Mouse (Mus musculus) gastrocnemius, postnatal 14 days (tissue): ENCODE measurements around the gene Wdr70. TPM values are rescaled to one million over a fixed set of nuclear protein-coding genes. Genes with fewer than 3 reads are reported as not detected.

Source experiments
- DNase-seq: peaks from one replicate; pipeline ENCODE4 v3.0.0; 2021; ENCODE audit warnings: mixed read lengths
- intact Hi-C: fragments of 180-260 bp; cut with DNase I; formaldehyde crosslinking; loops from one replicate; pipeline ENCODE4 v1.15.1; 2025; ENCODE audit warnings: low total_unique reads
- total RNA-seq, 2 experiments: library from RNA; stranded (reverse); gene quantifications; 2 replicates each; pipeline ENCODE4 v1.2.3; 2021

Wdr70 gene
- total RNA-seq, 2 experiments from 2014 or later, result 24.5 to 25.7 TPM

DNA sequence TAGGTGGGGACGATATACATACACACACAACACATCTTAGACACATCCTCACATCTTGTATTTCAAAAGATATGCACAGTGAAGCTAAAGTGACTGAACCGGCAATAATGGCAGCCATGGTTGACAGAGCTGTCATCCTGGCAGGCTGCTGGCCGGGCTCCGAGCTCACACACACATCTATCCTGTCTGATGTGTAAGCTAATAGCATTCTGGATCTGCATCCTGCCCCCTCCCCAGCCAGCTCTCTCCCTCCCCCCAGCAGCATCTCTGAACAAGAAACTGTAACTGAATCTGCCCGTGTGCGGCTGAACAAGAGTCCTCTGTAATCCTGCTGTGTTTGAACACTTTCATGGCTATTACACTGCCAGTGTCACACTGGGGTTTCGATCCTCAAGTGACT lies 219.1 kb downstream of the Wdr70 start:
- intact Hi-C loops, result no loop called here
- DNase-seq, result no peak

DNA sequence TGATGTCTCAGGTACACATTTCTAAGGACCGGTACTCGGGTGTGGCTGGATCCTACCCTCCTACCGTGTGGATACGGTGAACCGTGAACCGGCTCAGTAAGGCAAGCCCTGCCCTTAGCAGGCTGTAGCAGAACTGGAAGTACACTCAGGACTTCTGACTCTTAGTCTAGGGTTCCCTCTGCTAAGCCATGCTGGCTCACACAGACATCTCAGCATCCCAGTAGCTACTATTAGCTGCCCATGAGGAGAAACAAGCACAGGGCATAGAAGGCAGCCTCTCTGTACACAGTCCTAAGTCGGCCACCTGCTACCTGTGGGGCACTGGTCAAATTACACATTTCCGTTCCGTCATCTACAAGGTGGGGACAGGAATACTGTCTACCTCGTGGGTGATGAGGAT lies 220.1 kb downstream of the Wdr70 start:
- DNase-seq, result no peak
- intact Hi-C loops, result no loop called here

DNA sequence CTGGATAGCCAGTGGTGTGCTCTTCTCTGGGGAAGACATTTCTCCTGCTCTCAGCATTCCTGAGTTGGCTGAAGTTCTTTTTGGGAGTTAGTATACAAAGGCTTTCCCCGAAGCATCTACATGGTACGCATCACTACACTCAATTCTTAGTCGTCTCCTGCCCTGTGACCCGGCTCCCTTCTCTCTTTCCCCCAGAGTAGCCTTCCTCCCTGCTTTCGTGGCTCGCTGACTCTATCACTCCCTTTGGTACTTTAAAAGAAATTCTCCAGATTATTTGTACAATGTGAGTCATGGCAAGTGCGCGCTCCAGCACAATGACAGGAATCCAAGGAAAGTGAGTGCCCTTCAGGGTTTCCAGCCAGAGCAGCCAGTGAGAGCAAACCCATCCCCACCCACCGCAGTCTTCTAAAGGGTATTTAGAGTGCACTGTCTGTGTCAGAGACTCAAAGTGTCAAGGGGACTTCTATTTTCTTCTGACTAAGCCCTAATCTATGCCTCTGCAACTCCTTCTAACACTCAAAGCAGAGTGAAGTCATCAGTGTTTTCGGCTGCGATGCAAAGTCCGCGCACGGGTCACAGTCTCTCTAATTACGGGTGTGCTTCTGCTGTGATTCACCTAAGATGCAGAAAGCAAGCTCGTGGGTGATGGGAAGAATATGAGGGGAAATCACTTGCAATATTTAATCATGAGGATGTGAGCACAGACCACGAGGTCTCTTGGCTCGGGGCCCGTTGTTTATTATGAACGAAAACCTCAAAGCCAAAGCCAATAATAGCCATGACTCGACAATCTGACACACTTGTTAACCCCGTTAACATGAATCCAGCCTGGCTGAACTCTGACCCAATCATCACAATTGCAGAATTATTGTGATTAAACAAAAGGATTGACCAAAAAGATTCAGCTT lies 221.2 kb downstream of the Wdr70 start:
- DNase-seq, result no peak
- intact Hi-C loops, result no loop called here

DNA sequence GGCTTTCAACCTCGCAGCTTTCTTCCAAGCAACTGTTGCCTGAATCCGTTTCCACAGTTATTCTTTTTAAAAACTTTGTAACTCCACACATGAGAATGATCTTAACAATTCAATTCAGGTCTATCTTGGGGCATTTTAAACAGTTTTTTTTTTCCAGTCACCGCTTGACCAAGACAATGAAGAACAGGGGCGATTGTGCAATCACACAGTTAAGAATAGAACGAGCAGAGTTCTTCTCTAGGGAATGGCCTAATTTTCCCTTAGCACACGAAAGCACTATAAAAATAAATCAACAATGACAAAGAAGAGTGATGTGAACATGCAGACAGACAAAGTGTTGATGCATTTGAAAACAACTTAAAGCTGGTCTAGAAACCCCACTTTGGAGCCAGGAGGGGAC lies 223.1 kb downstream of the Wdr70 start:
- DNase-seq, result no peak
- intact Hi-C loops, result no loop called here

DNA sequence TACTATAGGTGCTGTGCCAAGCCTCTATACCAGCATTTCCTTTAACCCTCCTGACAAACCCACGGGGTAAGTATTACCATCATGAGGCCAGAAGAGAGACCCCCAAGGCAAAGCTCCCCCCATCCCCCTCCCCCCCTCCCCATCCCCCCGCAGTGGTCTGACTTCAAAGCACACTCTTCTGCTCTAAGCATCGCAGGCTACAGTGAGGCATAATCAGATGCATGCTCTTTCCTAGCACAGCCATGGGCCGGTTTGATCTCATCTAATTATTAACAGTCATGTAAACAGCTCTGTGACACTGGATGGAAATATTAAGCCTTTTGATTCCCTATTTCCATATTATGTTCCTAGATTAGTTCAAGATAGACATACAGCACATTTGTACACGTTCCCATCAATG lies 226.5 kb downstream of the Wdr70 start:
- intact Hi-C loops, result no loop called here
- no peak for DNase-seq

DNA sequence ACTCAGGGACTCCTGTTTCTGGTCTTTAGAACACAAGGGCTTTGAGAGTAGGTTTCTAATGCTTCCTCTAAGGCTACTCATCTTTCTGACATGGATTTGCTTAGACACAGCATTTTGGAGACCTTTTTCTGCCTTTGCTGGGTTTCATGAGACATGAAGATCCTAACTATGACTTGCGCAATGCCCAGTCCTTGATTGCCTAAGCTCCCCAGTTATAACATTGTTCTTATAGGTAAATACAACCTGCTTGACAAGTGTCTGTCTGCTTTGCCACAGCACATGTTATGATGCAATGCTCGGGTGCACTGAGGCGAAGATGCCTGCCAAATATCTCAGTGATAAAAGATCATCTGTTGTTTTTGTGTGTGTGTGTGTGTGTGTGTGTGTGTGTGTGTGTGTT lies 233.7 kb downstream of the Wdr70 start:
- DNase-seq, result no peak
- intact Hi-C loops, result no loop called here

DNA sequence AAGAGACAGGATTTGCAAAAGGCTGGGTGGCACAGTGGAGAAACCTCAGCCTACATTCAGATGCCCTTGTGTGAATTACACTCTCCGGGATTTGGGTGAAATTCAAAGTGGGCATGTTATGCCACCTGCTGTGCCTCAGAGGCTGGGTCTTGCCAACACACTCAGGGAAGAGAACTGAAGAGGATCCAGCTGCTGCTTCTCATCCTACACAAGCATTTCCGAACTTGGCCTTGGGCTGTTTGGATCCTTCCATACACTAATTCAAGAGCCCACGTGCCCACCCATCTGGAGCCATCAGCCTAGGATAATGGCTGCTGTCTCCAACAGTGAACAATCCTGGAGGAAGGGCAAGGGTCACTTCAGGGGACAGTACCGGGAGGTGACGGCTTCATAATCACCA lies 235.7 kb downstream of the Wdr70 start:
- intact Hi-C loops, result no loop called here
- DNase-seq, result no peak

DNA sequence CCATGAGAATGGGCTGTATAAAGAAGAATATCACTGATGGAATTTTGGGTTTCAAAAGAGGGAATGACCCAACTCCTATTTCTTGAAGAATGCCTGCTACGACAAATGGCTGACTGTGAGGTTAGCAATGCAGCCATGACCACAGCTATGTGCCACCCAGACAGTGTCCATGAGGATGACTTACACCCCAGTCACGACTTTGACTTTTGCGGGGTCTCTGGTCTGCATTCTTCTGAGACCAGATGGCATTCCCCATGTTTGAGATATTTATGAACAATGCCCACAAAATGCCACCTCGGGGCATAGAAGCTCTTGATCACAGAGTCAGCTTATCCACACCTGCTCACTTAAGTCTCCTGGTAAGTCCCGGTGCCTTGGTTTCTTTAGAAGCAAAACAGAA lies 236.1 kb downstream of the Wdr70 start:
- DNase-seq, result no peak
- intact Hi-C loops, result no loop called here

DNA sequence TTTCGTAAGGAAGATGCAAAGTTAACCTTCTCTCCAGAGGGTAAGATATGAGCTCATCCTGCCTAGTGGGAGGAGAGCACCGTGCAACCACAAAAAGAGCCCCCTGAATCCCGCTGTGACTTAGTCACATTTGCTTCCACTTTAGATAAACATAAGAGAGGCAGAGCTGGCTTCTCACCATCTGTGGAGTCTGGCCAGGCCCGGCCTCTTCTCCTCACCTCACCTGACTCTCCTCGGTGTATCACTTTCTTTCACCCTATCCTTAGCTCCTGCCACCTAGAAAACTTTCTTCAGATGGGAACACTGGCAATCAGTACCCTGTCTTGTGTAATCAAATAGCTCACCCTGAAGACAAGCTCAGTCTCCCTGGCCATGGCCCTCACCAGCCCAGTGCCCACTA lies 240.2 kb downstream of the Wdr70 start:
- no peak for DNase-seq
- intact Hi-C loops, result no loop called here

DNA sequence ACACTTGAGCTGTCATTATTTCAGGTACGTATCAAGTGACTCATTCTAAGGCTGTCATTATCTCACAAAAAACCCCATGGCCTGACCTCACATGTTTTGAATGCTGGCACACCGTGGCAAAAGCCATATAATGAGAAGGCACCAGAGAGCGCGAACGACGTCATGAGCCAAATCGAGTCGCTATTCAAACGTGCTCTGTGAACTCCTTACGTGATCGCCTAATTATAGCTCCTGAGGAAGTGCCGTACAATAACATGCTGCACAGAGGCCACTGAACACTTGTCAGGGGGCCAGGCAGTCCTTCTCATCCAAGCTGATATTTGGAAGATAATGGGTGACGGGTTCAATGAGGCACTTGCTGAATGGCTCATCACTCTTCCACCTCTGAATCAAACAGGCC lies 241.6 kb downstream of the Wdr70 start:
- intact Hi-C loops, result no loop called here
- DNase-seq, result no peak

DNA sequence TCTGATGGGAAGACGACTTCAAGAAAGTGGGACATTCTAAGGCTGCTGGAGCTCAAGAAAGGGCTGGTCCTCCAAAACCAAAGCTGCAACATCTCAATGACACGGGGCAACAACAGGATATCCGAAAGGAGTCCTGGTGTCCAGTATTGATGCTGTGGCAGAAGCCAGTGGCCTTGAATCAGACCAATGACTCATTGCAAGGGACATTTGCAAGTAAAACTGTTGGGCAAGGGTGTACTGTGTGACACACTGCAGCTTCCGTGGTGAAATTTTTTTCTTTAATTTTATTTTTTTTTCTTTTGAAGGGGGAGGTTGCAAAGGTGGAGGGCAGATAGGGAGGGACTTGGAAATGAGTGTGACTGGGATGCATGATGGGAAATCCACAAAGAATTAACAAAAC lies 256.6 kb downstream of the Wdr70 start:
- DNase-seq, result no peak
- intact Hi-C loops, result no loop called here

DNA sequence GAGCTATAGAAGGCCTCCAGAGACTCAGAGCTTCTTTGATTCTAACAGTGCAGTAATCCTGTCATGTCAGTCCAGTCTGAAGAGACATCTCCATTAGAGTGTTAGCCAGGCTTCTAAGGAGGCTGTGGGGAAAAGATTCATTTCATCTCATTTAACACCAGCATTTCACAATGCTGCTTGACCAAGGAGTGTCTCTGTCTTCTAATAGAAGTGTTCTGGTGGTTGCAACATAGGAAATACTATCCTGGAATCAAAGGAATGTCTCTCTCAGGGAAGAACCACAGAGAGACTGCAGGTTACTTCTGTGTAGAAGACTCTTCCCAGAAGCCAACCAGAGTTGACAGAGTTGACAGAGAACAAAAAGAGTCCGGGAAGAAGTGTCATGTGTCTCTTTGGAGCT lies 257.3 kb downstream of the Wdr70 start:
- no peak for DNase-seq

DNA sequence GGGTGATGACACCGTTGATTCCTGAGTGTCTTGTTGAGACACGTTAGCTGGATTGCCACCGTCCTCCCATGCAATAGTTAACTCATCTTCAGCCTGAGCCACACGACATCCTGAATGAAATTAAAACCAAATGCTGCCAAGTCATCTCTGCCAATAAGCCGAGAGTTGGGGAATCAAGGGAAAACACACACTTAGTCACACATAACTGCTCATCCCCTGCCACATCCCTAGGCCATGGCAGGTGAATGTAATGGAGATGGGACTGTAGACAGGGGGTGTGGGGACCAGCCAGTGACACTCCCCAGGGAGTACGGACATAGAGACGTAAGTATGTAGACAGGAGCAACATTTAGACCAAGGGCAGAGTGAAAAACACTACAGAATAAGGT lies 260.1 kb downstream of the Wdr70 start:
- no peak for DNase-seq
- intact Hi-C loops, result no loop called here

More for the DNA sequence above, 257.3 kb downstream of the Wdr70 start:
- intact Hi-C loops, result no loop called here

DNA sequence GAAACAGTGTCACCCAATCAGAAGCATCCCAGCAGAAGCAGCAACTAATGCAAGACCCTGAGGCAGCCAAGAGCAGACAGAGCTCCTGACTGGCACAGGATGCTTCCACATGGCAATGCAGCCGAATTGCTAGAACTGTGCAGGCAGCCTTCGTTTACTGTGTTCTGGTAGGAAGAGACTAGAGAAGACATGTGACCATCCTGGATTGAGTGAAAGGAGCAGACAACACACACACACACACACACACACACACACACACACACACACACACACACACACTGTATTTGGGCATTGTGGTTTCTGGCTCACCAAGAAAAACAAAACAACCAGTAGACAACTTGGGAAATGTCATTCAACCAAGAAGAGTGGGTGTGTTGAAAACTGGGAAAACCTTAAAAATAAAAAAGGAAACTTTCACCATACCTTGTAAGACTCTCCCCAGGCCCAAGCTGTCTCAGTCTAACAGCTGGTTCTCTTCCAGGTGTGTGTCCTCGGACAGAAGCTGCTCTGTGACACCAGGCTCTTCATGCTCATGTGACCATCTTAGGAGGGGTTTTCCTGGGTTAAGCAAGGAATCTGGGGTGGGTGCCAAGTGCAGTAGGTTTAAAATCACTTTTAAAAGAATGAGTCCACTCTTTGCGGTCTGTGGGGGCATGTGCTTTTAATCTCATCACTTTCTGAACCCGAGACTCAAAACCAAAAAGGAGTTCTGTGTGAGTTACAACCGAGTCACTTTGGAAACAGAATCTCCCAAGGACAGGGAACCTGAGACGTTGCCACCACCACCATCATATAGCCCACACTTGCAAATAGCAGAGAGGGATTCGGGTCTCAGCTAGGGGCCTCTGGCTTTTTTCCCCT lies 260.7 kb downstream of the Wdr70 start:
- DNase-seq, result no peak
- intact Hi-C loops, result no loop called here

DNA sequence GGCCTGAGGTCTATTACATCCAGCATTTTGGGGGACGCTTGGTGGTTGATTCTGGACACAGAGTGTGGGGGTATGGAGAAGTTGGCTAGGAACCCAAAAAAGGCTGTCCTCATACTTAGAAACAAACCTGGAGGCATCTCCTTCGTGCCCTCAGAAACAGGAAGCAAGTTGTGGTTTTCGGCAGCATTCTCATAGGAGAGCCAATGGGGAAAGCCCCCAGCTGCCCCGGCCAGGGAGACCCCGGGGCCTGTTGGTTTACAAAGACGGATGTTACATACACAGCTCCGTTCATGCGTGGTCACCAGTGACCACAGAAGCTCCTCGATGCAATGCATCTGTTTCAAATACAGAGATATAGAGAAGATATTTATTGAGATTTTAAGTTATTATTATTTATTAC lies 263.6 kb downstream of the Wdr70 start:
- intact Hi-C loops, result no loop called here
- no peak for DNase-seq

DNA sequence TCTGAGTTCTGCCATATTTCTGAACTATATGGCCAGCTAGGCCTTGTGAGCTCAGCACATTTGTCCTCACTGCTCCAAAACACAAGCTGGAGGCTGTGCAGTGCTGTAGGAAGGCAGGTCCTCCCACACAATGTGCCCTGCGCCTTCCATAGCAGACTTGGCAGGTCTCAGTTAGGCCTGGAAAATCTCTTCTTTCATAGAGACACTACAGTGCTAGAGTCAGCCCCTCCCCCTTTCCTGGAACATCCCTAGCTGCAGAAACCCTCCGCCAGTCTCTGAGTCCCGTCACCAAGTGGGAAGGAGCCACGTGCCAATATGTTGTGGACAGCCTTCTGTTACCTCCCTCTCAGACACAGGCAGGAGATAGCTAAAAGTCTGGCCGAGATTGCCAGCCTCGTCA lies 273.5 kb downstream of the Wdr70 start:
- DNase-seq, result no peak
- intact Hi-C loops, result no loop called here

DNA sequence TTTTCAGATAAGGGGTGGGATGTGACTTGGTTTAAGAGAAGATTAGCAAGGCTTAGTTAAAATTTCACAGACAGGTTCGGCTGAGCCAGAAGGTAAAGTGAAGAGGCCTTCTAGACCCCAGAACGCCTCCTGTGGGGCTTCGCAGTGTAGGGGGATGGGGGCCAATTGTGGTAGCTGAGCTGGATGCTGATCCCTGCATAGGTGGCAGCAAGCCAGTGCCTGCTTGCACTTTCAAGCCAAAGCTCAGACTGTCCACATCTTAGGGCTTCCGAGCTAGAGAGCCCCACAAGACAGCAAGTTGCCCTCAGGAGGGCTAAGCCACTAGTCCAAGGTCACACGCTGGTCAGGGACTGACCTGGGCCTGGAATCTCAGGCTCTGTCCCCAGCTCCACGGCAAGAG lies 275.1 kb downstream of the Wdr70 start:
- DNase-seq, result no peak
- intact Hi-C loops, result no loop called here
